Mouse (Mus musculus) thymus, adult 2 months (tissue): ENCODE results near the gene Nsun5. TPM values are rescaled to one million over a fixed set of nuclear protein-coding genes. Genes with fewer than 3 reads are reported as not detected.

Experiments
- DNase-seq: peaks from one replicate; pipeline ENCODE4 v3.0.0; 2021
- H3K27ac ChIP-seq: fragments of 200-500 bp; 2 replicates; pipeline ENCODE4 v1.5.1; 2012; ENCODE audit warnings: low read length, control low read depth; ENCODE audit not compliant: control insufficient read depth, insufficient read depth
- H3K27me3 ChIP-seq: fragments of 200-500 bp; 2 replicates; pipeline ENCODE4 v1.6.1; 2012; ENCODE audit warnings: mild to moderate bottlenecking, low read length, moderate library complexity, mixed read lengths; ENCODE audit not compliant: control insufficient read depth, insufficient read depth
- H3K36me3 ChIP-seq: fragments of 200-500 bp; 2 replicates; pipeline ENCODE4 v1.6.1; 2012; ENCODE audit warnings: mild to moderate bottlenecking, low read length, moderate library complexity; ENCODE audit not compliant: control insufficient read depth, insufficient read depth
- H3K4me1 ChIP-seq: fragments of 200-500 bp; replicated peaks from 2 replicates; pipeline ENCODE4 v1.6.1; 2012; ENCODE audit warnings: low read length; ENCODE audit not compliant: control insufficient read depth, insufficient read depth
- H3K4me3 ChIP-seq: fragments of 200-500 bp; 2 replicates; pipeline ENCODE4 v1.5.1; 2012; ENCODE audit warnings: mild to moderate bottlenecking, low read length, control low read depth, moderate library complexity; ENCODE audit not compliant: control insufficient read depth, insufficient read depth
- CTCF ChIP-seq: fragments of 200-500 bp; IDR thresholded peaks from 2 replicates; pipeline ENCODE4 v1.5.1; 2012; ENCODE audit warnings: mild to moderate bottlenecking, control low read depth, low read length, moderate library complexity, borderline replicate concordance; ENCODE audit not compliant: control insufficient read depth, poor library complexity, insufficient read depth; ENCODE audit errors: extremely low read depth
- POLR2A ChIP-seq: fragments of 200-500 bp; IDR thresholded peaks from 2 replicates; pipeline ENCODE4 v1.6.1; 2012; ENCODE audit warnings: mild to moderate bottlenecking, low read length, control low read depth, moderate library complexity; ENCODE audit not compliant: control insufficient read depth, poor library complexity, insufficient read depth; ENCODE audit errors: extremely low read depth
- WGBS: fragments of 180-500 bp; shearing (Covaris S2); methylation state at CpG from one replicate; pipeline ENCODE4 v1.1.7; 2018; 5-methylcytosine and 5-hydroxymethylcytosine counted together
- polyA plus RNA-seq: library from polyadenylated mRNA; depleted of rRNA; stranded (reverse); fragments of >200 nt; gene quantifications from 2 replicates; pipeline ENCODE4 v1.2.3, GENCODE M21; 2012

Gene Nsun5
- polyA plus RNA-seq, 1 experiment, result 74.4 TPM

DNA sequence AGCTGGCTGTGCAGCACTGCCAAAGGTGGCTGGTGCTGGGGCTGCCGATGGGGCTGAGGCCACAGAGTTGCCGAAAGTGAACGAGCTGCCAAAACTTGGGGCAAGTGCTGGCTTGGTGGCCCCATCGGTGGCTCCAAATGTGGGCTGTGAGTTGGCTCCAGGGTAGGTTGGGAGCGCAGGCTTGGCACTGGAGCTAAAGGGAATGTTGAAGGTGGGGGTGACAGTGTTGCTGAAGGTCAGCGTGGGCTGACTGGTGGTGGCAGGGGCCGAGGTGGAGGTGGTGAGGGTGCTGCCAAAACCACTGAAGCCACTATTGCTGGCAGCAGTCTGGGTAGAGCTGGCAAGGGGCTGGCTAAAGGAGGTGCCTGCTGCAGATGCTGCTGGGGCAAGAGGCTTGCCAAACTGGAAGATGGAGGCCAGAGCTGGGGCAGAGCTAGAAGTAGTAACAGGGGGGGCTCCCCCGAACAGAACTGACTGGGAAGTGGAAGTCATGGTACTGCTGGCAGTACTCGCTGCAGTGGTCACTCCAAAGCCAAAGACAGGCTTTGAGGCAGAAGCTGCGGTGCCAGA is 11.7 kb downstream of the Nsun5 start:
- TF ChIP-seq POLR2A (no peak), CTCF (no peak)
- no peak for DNase-seq
- no peak overlapping the region for H3K4me3 ChIP-seq
- no peaks in the 10 kb centered on the region for H3K27me3 ChIP-seq
- WGBS, result 92% methylated on average over 10 of the region's 10 CpGs
- H3K27ac ChIP-seq, result no peak overlapping the region
- peaks cover 84% of the 10 kb centered on the region for H3K36me3 ChIP-seq
- no peaks in the 10 kb centered on the region for H3K4me1 ChIP-seq

DNA sequence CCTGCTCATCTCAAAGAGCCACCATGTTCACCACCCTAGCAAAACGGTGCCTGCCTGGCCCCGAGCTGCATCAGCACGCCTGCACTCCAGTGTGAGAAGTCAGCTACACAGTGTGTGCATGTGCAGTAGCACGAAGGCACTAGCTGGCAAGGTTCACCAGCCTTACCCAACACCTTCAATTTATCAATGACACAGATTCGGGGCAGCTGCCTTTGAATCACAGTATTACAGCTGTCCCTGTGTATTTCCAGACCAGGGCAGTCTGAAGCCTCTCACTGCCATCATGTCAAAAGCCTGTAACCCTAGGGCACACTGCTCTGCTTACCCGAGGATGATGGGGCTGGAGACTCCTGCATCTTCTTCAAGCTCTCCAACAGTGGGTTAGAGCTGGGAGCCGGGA is 13.0 kb downstream of the Nsun5 start:
- TF ChIP-seq CTCF (no peak), POLR2A (no peak)
- no peak for DNase-seq
- Histone ChIP-seq H3K36me3 (peaks cover 90% of the 10 kb centered on the region), H3K4me3 (no peak overlapping the region), H3K27me3 (no peaks in the 10 kb centered on the region), H3K27ac (no peak overlapping the region), H3K4me1 (no peaks in the 10 kb centered on the region)
- 98% methylated on average over 7 of the region's 7 CpGs for WGBS

GRCm38 (mm10) chr5:135383771-135384170 is 14.0 kb downstream of the Nsun5 start:
- WGBS, result 92% methylated on average over 10 of the region's 10 CpGs
- Histone ChIP-seq H3K4me3 (no peak overlapping the region), H3K4me1 (no peaks in the 10 kb centered on the region), H3K27ac (no peak overlapping the region), H3K36me3 (peaks cover 86% of the 10 kb centered on the region), H3K27me3 (no peaks in the 10 kb centered on the region)
- DNase-seq, result no peak
- TF ChIP-seq CTCF (no peak), POLR2A (no peak)

GRCm38 (mm10) chr5:135394004-135394823 is 24.5 kb downstream of the Nsun5 start, which contains the start of gene Pom121:
Gene Pom121 (minus strand): TSS chr5:135394546.
- under 1% methylated on average over 110 of the region's 110 CpGs for WGBS
- no peak for TF ChIP-seq CTCF
- TF ChIP-seq POLR2A, result peak; percentile 93
- no peaks in the 10 kb centered on the region for H3K27me3 ChIP-seq
- peak within 1 kb of the TSS; percentile 99 for H3K4me3 ChIP-seq
- H3K36me3 ChIP-seq, result peaks cover 23% of the 10 kb centered on the region
- peaks cover 10% of the 10 kb centered on the region; the same call in 1 of the 2 replicates for H3K4me1 ChIP-seq
- peak; percentile 80 for DNase-seq
- peak within 1 kb of the TSS; percentile 38 for H3K27ac ChIP-seq

GRCm38 (mm10) chr5:135395826-135396225 is 26.1 kb downstream of the Nsun5 start:
- TF ChIP-seq POLR2A (no peak), CTCF (no peak)
- Histone ChIP-seq H3K4me3 (no peak overlapping the region), H3K4me1 (peaks cover 10% of the 10 kb centered on the region; the same call in 1 of the 2 replicates), H3K36me3 (peaks cover 12% of the 10 kb centered on the region), H3K27me3 (no peaks in the 10 kb centered on the region), H3K27ac (no peak overlapping the region)
- WGBS, result 57% methylated on average over 5 of the region's 5 CpGs
- DNase-seq, result peak; percentile 37

DNA sequence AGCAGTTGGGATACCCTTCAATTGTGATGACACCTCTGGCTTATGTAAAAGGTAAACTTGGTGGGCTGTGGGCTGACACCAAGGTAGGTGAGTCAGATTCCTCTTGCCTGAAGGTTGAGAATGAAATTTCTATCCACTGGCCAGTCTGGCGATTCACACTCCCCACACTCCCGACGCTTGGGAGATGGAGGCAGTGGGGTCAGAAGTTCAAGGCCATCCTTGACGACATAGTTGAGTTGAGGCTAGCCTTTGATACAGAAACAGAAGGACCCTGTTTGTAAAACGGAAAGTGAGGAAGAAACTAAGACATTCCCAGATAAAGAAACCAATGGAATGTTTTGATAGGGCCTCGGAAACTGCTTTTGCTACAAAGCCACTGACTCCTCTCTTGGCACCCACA is 29.6 kb downstream of the Nsun5 start:
- no peak for DNase-seq
- H3K36me3 ChIP-seq, result no peaks in the 10 kb centered on the region
- no peak overlapping the region for H3K27ac ChIP-seq
- WGBS, result 91% methylated on average over 6 of the region's 6 CpGs
- peaks cover 5% of the 10 kb centered on the region; the same call in 1 of the 2 replicates for H3K4me1 ChIP-seq
- no peaks in the 10 kb centered on the region for H3K27me3 ChIP-seq
- no peak for TF ChIP-seq CTCF
- TF ChIP-seq POLR2A, result no peak
- H3K4me3 ChIP-seq, result no peak overlapping the region
